Mouse (Mus musculus) E14TG2a.4 (cell line): Measurements from ENCODE around the gene Pdgfa.

Experiments
- CTCF ChIP-seq: conservative IDR thresholded peaks from 2 replicates; pipeline ENCODE4 v1.5.1; 2014; ENCODE audit warnings: low read length
- NANOG ChIP-seq: IDR thresholded peaks from 2 replicates; pipeline ENCODE4 v1.6.1; 2014; ENCODE audit warnings: borderline replicate concordance, low read length, mixed read lengths
- POU5F1 ChIP-seq: IDR thresholded peaks from 2 replicates; pipeline ENCODE4 v1.6.1; 2014; ENCODE audit warnings: low read length, borderline replicate concordance

- no peak for TF ChIP-seq CTCF
- no peak for TF ChIP-seq POU5F1
- TF ChIP-seq NANOG = no peak
Observed at GRCm38 (mm10) chr5:138970056-138970490, 27.1 kb downstream of the Pdgfa start.
